Mouse (Mus musculus): ENCODE measurements around the gene Hoxc6.
A peak's percentile ranks its signal among the peaks of the same experiment; 100 is the strongest.

Hoxc6 gene

DNA sequence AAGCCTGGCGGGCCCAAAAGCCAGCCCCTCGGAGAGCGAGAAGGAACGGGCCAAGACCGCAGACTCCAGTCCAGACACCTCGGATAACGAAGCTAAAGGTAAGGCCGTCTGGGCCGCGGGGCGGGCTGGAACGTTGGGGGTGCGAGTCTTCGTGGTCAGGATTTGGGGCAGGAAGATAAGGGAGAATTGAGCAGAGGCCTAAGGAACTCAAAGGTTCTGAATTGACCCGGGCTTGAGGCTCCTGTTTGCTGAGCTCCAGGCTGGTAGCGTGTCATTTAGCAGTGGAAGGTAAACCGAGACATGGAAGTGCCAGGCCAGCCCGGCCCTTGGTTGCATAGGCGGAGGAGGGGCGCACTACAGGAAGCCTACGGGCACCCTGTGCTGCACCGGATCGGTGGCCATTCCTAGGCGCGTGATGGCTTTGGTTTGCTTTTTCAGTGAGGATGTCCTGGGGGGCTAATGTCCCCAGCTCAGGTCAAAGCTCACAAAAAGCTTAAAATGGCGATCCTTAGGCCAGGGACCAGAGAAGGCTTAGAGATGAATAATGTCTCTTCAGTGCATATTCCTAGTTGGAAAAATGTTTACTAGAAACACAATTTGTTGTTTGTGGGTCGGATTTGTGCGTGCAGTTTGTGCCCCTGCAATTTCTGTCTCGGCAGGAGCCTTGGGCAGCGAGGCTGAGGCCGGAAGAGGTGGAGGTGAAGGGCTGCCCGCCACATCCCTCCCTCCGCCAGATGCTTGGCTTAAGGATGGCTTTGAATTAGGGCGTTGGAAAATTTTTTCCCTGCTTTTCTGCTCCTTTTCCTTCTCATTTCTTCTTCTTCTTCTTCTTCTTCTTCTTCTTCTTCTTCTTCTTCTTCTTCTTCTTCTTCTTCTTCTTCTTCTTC lies 30.3 kb upstream of the Hoxc6 start:
- no peak for ATAC-seq (ENCODE audit: low TSS enrichment)

DNA sequence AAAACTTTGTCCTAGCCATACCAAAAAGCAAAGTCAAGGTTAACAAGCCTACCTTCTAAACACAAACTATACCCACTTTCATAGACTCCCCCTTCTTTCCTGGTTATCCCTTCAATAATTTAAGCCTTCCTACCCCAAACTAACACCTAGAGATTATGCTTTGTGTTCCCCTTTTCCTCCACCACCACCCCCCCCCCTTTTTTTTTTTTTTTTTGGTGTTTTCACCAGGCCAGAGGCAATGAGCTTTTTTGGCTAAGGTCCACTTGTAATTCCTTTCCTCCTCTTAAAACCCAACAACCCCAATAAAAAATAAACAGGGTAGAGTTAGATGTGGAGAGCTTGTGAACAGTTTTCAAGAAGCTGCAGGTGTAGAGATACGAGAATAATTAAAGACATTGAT lies 28.8 kb upstream of the Hoxc6 start:
- no peak for ATAC-seq (ENCODE audit: low TSS enrichment)

DNA sequence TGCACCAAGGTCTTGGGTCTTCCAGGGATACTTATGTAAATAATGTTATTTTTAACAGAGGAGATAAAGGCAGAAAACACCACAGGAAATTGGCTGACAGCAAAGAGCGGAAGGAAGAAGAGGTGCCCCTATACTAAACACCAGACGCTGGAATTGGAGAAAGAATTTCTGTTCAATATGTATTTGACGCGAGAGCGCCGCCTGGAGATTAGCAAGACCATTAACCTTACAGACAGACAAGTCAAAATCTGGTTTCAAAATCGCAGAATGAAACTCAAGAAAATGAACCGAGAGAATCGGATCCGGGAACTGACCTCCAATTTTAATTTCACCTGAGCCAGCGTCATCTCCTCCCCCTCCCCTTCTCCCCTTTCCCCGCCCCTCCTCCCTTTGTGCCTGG lies 27.3 kb upstream of the Hoxc6 start:
- ATAC-seq (ENCODE audit: low TSS enrichment) = no peak

DNA sequence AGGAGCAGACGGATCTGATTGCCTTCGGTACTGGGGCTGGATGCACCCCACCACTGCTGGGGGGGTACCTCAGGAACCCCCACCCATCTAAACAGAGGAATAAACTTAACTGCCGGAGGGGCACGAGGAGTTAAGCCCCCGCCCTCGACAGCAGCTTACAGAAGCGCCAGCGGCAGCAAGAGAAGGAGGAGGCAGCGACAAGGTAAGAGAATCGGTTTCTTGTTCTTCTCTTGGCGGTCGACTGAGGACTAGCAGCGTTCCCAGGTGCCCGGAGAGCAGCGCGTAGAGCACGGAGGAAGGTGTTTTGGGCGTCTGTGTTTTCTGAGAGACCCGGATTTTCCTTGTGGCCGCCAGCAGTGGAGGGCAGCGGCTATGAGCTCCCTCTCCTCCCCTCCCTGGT lies 25.8 kb upstream of the Hoxc6 start:
- ATAC-seq (ENCODE audit: low TSS enrichment) = no peak

DNA sequence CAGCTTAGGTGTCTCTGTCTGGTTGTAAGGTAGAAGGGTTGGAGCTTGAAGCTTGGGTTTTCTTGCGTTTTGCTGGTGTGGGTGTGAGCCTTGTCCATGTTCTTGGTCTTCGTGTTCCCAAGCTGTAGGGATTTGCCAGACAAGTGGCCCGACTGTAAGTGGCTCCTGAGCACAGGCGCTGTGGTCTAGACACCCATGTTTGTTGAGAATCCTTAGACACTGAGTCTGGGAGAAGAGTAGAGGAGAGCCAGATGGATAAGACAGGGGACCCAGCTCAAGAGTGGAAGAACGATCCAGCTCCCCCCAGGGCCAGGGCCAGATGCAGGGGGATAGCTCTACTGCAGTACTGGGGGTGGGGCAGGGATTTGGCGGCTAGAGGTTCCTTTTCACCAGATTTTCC lies 25.3 kb upstream of the Hoxc6 start:
- ATAC-seq (ENCODE audit: low TSS enrichment) = no peak

DNA sequence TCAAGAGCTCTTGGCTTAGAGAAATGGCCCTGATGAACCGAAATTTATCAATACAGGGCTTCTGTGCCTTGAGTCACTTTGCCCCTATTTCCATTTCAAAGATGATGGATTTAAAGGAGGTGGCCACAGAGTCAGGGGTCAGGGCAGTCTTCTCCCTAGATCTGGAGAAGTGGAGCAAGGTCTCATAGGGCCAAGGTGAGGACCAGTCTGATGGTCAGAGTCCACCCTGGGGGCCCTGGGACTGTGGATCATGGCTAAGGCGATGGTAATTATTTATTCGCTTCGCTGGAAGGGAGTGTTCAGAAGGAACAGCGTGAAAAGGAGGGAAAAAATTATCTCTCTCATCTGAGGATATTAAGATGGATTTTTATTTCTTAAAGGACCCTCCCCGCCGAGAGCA lies 23.0 kb upstream of the Hoxc6 start:
- no peak for ATAC-seq (ENCODE audit: low TSS enrichment)

DNA sequence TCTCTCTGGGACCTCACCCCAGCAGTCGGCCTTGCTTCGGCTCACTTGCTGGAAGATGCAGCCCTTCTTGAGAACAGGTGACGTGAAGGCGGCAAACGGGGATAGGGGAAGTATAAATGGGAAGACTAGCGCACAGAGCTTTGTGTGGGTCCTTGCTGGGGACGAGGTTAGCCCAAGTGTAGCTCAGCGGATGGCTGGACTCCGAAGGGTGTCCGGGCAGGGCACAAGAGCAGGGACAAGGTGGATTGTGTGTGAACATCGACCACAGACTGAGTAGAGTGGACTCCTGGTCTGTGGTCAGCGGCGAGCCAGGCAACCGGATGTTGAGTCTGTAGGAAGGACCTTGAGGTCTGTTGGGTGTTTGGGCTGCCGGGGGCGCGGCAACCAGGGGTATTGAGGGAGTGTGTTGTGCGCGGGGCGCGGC lies 22.4 kb upstream of the Hoxc6 start:
- ATAC-seq (ENCODE audit: low TSS enrichment) = no peak

DNA sequence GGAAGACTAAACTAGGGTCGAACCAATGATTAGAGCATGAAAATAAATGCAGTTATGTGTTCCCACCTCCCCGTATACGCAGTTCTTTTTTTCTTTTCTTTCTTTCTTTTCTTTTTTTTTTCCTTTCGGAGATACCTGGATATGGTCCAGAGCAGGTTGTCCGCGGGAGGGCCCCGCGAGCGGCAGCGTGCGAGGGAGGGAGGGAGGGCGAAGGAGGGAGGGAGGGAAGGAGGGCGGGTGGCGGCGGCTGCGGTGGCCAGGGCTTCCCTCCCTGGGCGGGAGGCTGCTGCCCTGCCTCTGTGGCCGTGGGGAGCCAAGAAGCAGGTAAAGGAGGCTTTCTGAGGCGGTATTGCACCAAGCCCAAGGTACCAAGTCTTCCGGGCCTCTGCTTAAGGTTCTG lies 21.9 kb upstream of the Hoxc6 start, which contains the start of gene Hoxc9:
TSS of gene Hoxc9 (plus strand) at position 269 of the 400 bp plus-strand sequence.
- ATAC-seq (ENCODE audit: low TSS enrichment) = no peak

DNA sequence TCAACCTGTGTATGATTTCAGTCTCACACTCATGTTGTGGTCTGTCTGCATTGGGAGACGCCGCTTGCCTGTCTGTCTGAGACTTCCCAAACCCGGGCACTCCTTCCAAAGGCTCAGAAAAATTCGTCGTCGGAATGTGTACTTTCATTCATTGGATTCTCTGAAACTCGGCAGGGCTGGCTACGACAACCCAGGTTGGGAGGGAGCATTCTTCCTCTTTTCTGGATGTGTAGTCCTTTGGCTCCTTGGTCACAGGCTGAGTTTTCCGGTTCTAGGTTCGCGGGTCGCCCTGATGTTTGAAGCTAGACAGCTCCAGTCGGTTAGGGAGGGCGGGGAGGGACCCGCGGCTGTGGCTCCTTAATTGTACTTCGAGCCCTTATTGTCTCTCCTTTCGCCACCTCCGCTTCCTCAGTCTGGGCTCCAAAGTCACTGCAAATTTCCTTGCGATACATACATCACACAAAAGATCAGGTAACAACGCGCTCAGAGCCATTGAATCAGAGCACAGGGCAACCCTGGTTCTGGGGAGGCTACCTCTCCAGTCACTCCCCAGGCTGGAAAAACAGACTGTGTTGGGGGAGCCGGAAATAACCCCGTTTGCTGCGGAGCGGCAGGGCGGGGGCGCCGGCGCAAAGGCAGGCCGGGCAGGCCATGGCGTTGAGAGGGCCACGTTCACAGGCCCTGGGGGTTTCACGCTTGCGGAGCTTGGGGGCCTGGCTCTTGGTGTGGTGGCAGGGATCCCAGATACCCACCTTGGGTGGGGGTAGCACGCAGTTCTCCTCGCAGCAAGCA lies 21.2 kb upstream of the Hoxc6 start:
- no peak for ATAC-seq (ENCODE audit: low TSS enrichment)

DNA sequence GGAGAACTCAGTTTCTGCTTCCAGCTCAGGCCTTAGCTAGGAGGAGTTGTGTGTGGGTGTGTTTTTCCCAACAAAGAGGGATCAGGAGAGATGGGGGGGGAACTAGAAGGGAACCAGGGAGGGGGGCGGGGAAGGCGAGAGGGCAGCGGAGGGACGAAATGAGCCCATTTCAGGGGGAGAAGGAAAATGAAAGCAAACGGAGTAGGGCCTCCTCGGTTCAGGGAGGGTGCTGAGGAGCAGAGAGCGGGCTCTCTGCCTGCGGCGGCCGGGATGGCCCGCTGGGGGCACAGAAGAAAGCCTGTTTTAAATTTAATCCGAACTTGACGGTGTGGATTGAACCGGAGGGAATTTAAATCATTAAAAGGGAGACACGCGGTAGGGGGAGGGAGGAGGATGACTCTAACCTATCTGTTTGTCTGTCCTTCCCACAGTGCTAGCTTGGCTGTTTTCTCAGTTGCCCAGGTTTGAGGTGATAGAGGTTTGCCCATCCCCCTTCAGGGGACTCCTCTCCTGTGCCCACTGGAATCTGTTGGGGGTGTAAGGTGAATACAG lies 20.6 kb upstream of the Hoxc6 start:
- ATAC-seq (ENCODE audit: low TSS enrichment) = no peak

DNA sequence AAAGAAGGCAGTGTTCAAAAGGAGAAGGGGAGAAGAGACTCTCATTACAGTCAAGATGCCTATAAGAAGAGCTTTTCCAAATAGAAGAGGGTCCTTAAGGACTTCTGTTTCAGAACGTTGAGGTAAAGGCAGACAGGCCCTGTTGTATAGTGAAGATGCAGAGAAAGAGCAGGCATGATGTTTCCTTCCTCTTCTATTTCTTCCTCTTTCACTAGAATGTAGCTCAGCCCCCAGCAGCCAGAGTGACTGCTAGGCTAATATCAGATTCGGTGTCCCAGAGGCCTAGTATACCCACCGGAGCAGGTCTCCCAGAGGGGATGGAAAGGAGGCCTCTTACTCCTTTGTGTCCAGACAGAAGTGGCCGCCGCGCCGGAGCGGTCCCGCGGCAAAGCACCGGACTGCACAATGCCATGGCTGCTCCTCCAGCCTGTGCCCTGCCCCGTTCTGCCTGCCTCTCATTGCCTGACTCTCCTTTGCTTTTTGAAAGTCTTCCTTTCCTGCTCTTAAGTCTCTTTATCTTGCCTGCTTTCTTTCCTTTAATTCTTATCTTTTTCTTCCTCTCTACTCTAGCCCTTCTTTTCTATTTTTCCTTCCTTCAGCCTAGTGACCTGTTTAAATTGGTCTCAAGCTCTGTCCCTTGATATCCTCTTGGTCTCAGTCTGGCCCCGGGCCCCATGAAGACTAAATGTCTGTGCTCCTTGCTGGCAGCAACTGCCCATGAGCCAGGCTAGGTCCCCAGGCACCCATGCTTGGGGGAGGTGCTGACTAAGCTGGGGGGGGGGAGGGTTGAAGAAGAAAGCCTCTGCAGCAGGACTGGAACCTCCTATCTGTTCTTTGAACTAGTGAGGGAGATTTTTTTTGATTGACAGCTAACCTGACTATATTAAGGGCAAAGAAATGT lies 19.2 kb upstream of the Hoxc6 start:
- no peak for ATAC-seq (ENCODE audit: low TSS enrichment)

DNA sequence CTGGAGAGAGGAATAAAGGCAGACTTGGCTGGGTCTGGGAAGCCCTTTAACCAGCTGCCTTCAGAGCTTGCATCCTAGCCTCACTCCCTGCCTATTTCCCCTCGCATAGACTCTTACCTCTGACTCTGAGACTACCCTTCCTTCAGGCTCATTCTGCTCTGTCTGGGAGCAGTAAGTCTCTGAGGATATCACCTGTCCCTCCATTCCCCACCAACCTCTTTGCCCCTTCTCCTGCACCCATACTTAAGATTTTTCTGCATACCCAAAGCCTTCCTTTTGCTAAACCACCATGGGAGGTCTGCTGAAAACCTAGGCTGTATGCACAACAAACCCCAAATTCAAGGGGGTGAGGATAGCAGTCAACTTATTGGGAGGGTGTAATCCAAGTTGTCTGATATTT lies 18.1 kb upstream of the Hoxc6 start:
- no peak for ATAC-seq (ENCODE audit: low TSS enrichment)

DNA sequence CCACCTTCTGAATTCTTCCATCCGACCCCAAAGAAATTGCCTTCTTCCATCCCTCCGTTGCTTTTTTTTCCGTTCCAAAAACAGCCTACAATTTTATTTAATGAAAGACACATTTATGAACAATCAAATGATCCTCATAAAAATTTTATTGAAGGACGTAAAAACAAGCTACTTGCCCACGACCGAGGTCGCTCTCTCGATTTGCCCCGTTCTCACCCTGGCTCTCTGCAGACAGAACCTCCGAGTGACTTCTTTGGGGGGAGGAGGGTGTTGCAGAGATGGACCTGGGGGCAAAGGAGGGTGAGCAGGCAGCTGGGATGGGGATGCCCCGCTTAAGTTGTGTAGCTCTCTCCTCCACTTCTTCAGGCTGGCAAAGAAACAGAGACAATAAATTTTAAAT lies 17.7 kb upstream of the Hoxc6 start:
- ATAC-seq (ENCODE audit: low TSS enrichment) = no peak

DNA sequence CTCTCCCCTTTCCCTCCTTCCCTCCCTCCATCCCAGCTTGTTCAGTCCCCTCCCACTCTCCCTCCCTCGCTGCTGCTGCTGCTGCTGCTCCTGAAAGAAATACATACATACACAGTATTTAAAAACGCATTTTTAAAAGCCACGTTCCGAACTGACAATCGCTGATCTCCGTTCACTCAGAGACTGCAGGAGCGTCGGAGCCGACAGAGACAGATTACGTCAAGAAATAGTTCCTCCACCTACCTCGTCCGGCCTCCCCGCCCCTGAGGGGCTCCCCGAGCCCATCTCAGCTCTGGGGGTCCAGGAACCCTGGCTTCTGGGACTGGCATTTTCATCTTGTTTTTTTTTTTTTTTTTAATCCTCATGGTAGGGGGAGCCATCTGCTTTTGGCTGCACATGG lies 17.1 kb upstream of the Hoxc6 start:
- no peak for ATAC-seq (ENCODE audit: low TSS enrichment)

DNA sequence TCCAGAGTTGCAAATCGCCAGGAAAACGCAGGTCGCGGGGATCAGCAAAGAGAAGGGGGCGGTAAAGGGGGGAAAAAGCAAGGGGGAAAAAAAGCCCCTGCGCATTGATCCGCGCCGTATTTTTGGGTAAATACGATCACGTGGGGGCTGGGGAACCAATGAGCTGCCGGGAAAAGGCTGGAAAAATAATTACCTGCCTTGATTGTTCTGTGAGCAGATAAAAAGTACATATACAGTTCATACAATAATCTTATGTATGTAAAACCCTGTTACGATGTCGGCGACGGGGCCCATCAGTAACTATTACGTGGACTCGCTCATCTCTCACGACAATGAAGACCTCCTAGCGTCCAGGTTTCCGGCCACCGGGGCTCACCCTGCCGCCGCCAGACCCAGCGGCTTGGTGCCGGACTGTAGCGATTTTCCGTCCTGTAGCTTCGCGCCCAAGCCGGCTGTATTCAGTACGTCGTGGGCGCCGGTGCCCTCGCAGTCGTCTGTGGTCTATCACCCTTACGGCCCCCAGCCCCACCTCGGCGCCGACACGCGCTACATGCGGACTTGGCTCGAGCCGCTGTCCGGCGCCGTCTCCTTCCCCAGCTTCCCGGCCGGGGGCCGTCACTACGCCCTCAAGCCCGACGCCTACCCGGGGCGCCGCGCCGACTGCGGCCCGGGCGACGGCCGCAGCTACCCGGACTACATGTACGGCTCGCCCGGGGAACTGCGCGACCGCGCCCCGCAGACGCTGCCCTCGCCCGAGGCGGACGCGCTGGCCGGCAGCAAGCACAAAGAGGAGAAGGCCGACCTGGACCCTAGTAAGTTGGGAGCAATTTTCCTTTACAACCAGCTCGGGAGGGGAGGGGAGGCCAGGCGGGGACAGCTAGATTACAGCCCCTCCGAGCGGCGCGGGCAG lies 16.4 kb upstream of the Hoxc6 start:
- no peak for ATAC-seq (ENCODE audit: low TSS enrichment)

DNA sequence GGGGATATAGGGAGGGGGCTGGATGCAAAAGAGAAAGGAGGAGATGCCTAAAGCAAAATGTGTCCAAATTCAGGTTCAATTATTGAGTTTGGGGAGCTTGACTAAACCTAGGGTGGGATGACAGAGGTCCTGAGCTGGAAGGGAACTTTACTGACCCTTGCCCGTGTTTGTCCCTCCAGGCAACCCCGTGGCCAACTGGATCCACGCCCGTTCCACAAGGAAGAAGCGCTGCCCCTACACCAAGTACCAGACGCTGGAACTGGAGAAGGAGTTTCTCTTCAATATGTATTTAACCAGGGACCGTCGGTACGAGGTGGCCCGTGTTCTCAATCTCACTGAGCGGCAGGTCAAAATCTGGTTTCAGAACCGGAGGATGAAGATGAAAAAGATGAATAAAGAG lies 14.3 kb upstream of the Hoxc6 start:
- no peak for ATAC-seq (ENCODE audit: low TSS enrichment)

DNA sequence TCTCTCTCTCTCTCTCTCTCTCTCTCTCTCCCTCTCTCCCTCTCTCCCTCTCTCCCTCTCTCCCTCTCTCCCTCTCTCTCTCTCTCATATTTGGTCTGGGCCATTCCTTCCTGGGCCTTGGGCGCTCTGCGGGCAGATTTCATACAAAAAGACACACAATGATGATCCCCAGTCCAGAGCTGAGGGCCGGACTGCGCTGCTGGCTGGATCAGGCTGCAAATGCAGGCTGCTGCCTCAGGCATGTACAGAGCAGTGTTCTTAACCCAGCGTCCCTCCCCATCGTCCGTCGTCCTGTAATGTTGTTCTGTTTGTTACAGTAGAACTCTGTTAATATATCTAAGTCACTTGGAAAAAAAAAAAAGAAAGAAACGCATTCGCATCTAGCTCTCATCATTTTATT lies 13.5 kb upstream of the Hoxc6 start:
- ATAC-seq (ENCODE audit: low TSS enrichment) = no peak

DNA sequence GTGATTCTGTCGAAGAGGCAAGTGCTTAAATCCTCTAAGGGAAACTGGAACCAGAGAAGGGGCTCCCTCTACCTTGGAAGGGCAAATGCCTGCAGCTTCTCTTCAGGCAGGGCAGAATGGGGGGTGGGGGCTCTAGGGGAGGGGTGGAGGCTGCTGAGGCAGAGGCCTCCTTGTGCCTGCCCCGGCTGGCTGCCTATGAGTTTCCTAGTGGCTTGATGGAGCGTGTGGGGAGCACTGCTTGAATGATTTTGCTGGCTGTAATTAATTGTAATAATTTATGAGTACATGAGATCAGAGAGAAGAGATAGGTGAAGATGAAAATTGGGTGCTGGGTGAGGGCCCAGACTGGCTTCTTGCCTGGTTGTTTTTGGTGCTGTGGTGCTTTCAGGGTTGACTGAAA lies 13.1 kb upstream of the Hoxc6 start:
- ATAC-seq (ENCODE audit: low TSS enrichment) = no peak

DNA sequence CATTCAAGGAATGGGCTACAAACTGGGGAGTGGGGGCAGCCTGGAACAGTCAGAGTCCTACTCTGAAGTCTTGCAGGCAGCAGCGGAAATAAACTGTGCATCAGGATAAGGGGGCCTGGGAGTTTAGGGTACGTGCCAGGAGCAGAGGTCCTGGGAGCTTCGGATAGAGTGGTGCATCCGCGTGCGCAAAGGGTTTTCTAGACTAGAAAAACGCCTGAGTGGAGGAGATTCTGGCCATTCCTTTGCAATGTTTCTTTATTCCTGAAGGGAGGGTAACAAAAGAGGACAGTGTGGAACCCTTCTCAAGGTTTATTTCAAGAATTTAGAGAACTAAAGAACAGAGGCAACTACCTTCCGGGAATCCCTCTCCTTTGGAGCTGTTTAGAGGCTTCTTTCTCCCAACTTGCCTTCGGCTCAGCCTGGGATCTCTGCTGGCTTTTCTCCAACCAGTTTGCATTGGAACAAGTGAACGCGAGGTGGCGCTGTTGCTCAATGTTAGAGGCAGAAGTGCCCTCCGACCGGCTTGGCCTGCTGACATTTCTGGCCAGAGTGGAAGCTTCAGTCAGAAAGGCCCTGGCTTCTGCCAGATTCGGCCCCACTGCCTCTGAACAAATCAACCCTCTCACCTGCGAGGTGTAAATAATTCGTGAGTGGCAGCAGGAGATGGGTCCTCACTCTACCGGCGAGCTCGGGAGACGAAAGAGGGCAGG lies 10.8 kb upstream of the Hoxc6 start:
- 0 out of 2 replicates have a peak, but pooled peaks have one; percentile 47 for ATAC-seq (ENCODE audit: low TSS enrichment)

DNA sequence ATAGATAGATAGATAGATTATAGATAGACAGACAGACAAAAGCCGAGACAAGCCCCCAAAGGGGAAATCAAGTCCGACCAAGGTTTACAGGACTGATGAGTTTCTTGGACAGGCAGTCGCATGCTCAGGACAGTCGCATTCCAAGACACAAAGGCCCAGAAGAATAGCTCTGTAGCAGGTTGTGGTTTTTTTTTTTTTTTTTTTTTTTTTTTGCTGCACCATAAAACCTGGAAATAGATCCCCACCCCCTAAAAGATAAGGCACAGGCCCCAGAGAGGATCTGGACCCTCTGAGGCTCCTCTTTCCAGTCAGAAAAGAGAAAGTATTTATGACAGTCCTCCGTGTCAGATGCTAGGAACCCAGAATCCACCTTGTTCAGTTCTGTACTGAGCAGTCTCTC lies 10.0 kb upstream of the Hoxc6 start:
- no peak for ATAC-seq (ENCODE audit: low TSS enrichment)
